Mouse (Mus musculus) spleen, postnatal 4 days (tissue): ENCODE results near the gene Slc39a1.
"Not testable (repeated sequence)": the region's sequence is repeated elsewhere in the genome, so short reads cannot be mapped to it uniquely, and the experiment has no call there.

Experiments used
- DNase-seq, 2 experiments: peaks; one replicate each; pipeline ENCODE4 v3.0.0; 2022; ENCODE audit warnings: low spot score in 2 of 2

The Slc39a1 gene

DNA sequence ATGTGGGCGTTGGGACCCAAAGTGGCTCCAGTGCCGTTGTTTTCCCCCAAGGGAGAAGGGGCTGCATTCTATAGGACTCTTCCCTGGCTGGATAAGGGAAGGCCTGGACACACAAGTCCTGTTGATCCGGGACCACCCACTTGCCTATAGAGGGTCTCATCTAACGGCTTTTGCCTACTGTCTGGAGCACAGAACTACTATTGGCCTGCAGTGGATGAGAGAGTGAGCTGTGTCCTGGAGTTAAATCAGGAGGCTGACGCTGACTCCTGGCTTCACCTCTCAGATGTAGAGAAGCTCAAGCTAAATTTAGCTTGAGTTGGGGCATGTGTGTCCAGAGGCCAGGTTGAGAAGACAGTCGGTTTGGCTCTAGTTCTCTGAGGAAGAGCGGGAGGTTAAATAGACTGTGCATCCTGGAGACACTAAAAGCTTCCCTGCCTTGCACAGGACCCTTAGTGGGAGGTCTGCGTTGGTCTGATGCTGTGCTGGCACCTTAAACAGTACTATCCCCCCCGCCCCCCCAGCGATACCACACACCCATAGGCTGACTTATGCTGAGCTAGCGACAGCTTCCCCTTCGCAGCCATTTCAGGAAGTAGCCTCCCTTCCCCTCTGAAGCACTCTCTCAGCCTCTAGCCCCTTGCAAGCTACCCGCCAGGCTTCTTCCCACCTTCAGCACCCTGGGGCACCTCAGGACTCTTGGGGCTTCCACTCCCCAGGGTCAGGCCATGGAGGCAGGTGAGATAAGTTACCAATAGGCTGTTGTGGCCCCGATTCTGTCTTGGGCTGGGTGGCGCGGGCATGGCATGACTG is 18.2 kb downstream of the Slc39a1 start:
- peak; percentile 55 to 82 for DNase-seq

GRCm38 (mm10) chr3:90266901-90267775 is 19.2 kb downstream of the Slc39a1 start:
- DNase-seq: no peak

DNA sequence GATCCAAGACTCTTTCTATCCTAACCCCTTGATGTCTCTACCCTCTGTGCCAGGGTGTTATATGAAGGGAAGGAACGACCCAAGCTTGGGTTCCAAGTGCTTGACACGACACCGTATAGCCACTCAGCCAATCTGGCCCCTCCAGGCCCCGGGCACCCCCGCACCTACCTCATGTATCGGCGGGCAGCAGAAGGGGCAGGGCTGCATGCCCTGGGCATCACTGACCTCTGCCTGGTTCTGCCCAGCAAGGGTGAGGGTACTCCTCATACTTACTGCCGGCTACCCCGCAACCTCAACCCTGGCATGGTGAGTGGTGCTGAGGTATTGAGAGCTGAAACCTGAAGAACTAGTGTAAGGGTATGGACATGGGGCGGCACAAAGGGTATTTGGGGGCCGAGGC is 20.2 kb downstream of the Slc39a1 start:
- DNase-seq: no peak

DNA sequence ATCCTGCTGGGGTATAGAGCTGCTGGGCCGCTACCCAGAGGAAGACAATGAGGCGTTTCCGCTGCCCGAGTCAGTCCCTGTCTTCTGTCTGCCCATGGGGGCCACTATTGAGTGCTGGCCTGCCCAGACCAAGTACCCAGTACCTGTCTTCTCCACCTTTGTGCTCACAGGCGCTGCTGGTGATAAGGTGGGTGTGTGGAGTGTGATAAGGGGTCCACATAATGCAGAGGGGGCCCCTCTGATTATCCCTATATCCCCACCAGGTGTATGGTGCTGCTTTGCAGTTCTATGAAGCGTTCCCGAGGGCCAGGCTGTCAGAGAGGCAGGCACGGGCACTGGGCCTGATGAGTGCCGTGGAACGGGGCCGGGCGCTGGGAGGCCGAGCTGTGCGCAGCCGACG is 21.0 kb downstream of the Slc39a1 start:
- no peak for DNase-seq

GRCm38 (mm10) chr3:90270784-90271183 is 22.8 kb downstream of the Slc39a1 start:
- no peak for DNase-seq

DNA sequence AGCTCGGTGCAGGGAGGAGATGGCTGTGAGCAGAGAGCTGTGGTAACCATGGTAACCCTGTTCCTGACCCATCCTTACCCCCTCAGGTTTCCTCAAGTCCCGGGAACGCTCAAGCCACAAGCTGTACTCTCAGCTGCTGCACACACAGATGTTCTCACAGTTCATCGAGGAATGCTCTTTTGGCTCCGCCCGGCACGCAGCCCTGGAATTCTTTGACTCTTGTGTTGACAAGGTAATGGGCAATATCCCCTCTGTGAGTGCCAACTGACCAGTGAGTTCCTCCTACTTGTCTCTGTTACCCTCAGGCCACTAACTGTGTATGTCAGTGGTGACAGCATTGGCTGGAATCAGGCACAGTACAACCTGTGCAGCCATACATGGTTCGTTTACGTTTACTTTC is 24.2 kb downstream of the Slc39a1 start:
- no peak for DNase-seq

DNA sequence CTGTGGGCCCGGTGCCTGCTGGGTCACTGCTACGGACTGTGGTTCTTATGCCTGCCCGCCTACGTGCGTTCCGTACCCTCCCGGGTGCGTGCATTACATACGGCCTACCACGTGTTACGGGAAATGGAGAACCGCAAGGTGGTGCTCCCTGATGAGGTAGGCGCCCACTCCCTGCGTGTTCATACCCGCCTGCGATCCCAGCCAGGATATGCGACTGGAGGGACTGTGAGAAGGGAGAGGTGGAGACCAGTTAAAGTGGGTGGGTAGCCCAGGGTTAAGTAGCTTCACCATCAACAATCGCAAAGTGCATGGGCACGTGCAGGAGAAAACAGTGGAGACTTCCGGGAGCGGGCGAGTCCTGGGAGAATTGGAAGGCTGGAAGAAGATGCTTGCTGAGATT is 25.9 kb downstream of the Slc39a1 start:
- DNase-seq: no peak

DNA sequence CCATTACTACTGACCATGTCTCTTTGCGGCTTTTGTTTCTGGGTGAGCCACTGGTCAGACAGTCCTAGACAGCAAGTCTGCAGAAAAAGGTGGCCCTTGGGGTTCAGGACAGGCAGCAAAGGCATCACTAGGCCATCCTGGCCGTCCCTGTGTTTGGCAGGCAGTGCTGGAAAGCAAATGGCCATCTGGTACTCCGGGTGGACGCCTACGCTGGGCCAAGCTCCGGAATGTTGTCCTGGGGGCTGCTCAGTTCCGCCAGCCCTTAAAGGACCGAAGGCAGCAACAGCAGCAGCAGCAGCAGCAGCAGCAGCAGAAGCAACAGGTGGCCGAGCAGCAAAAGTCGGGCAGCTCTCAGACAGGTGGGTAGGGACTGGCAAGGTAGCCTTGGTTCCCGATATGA is 27.3 kb downstream of the Slc39a1 start:
- no peak for DNase-seq

- DNase-seq: no peak
Observed at GRCm38 (mm10) chr3:90276858-90277257, 28.9 kb downstream of the Slc39a1 start.

DNA sequence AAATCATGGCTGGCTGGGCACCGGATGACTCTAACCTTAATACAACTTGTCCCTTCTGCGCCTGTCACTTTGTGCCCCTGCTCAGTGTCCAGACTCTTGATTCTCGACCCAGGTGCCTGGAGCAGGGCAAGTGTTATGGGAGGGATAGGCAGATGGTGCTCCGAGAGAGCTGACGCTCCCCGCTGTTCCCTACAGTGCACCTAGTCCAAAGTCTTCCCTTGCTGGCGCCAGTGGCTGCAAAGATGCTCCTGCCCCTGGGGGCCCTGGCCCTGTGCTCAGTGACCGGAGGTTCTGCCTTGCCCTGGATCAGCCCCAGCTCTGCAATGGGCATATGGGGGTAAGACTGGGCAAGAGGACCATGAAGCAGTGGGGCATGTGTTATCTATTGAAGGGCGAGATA is 29.8 kb downstream of the Slc39a1 start:
- no peak for DNase-seq

GRCm38 (mm10) chr3:90278211-90278610 is 30.2 kb downstream of the Slc39a1 start:
- no peak for DNase-seq

- no peak for DNase-seq
Observed at GRCm38 (mm10) chr3:90279216-90279615, 31.2 kb downstream of the Slc39a1 start.

DNA sequence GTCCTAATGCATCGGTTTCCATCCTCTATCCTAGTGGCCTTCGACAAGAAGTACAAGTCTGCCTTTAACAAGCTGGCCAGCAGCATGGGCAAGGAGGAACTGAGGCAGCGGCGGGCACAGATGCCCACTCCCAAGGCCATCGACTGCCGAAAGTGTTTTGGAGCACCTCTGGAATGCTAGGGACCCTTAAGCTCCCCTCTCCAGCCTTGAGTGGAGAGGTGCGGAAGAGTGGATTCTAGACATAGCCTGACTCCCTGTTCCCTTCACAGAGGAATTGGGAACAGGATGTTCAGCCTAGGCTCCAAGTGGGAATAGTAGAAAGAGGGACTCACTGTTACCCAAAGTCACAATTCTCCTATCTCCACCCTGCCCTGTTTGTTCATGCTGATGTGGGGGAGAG is 31.8 kb downstream of the Slc39a1 start:
- no peak for DNase-seq

GRCm38 (mm10) chr3:90280708-90281107 is 32.7 kb downstream of the Slc39a1 start:
- no peak for DNase-seq

DNA sequence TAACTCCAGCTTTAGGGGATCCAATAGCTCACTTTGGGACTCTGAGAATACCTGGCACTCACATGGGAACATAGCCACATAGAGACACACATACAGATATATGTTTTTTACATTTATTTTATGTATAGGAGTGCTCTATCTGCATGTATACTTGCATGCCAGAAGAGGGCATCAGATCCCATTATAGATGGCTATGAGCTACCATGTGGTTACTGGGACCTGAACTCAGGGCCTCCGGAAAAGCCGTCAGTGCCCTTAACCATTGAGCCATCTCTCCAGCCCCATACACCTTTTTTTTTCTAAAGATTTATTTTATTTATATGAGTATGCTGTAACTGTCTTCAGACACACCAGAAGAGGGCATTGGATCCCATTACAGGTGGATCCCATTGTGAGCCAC is 36.2 kb downstream of the Slc39a1 start:
- DNase-seq: no peak

GRCm38 (mm10) chr3:90289403-90289802 is 41.4 kb downstream of the Slc39a1 start:
- not testable (repeated sequence) for DNase-seq

- DNase-seq: no peak
Observed at GRCm38 (mm10) chr3:90290602-90291001, 42.6 kb downstream of the Slc39a1 start.

DNA sequence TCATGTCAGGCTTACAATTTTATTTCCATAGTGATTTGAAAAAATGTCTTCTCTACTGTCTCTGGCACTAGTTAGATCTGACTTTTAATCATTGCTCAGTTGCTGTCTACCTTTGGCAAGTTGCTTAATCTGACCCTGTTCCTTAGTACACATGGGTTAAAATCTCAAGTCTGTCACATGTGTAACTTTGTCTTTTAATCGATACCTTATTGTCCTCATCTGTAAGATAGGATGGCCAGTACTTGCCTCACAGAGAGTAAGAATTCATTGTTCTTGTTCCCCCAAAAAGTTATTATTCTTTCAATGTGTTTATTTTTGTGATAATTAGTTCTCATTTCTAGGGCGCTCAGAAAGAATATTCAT is 44.0 kb downstream of the Slc39a1 start:
- no peak for DNase-seq

DNA sequence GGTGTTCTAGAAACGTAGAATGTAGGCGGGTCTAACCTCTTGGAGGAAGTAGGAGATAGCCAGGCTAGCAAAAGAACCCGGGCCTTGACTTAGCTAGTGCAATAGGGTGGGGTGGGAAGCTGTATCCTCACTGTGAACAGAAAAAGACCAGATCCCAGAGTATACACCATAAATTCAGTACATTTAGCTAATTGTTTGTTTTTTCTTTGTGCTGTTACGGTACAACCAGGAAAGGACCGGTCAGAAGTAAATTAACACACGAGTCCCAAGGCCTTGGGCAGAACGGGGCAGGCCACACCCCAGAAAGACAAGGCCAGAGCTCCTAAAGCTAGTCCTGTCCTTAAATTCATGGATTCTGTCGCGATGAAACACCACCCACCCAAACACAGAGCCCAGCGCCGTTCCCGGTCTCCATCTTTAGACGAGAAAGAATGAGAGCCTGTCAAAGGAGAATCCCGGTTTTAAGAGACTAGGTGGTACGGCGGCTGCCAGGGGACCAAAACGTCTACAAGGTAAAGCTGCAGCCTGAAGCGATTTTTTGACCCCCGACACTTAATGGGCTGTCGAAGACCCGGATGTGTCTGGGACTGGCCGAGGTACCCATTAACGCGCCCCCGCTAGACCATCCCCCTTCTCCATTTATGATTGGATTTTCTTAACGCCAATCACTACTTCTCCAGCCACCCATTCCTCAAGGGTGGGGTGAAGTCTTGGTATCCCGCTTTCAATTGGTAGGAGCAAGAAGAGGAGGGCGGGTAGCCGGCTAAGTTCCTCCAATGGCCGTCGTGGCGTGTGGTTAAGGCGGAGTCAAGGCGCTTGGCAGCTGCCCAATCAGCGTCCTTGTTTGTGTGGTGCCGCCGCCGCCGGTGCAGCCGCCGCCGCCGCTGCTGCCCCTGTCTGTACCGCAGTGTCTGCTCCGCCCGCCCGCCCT is 44.6 kb downstream of the Slc39a1 start, which contains the start of gene Gatad2b:
Gene Gatad2b (plus strand): TSS at position 834 of the 931 bp plus-strand sequence.
- peak; percentile 97 for DNase-seq

DNA sequence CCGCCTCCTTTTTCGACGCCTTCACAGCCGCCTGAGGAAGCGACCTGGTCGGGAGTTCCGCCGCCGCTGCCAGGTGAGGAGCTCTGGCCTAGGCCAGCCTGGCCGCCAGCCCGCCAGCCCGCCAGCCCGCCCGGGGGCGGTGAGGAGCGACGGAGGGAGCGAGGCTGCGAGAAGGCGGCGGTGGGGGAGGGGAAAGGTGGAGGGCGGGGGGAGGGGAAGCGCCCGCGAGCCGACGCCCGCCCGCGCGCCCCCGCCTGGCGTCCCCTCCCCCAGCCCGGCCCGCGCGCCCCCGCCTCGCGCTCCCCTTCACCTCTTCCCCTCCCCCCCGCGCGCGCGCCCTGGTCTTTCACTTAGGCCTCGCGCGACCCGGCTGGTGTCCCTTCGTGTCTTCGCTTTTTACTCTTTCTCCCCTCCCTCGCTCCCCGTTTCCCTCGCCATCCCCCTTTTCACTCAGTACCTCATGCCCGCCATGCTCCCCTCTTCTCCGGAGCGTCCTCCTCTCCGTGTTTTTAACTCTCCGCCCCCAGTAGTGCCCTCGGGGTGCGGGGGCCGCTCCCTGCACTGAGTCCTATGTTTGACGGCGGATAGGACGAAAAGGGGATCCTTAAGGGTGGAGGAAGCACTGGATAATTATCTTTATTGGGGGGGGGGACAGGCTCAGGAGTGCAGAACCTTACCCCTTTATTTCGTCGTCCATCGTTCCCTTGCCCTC is 45.5 kb downstream of the Slc39a1 start:
- peak; percentile 69 to 88 for DNase-seq

- DNase-seq: no peak
Observed at GRCm38 (mm10) chr3:90294064-90294440, 46.1 kb downstream of the Slc39a1 start.
